Mouse (Mus musculus) embryonic facial prominence, embryonic 14.5 days (tissue): Measurements from ENCODE around the gene Hs3st6. TPM values are rescaled to one million over a fixed set of nuclear protein-coding genes. Genes with fewer than 3 reads are reported as not detected.
A peak's percentile ranks its signal among the peaks of the same experiment; 100 is the strongest.

Source experiments
- ATAC-seq: fragments of 200-750 bp; cut with Nextera tagmentation; 2 replicates; pipeline ENCODE4 v1.8.0; 2017; ENCODE audit warnings: low read depth, moderate number of reproducible peaks, moderate TSS enrichment
- DNase-seq: peaks from one replicate; pipeline ENCODE4 v3.0.0-alpha.2; 2015; ENCODE audit warnings: low spot score
- H3K27ac ChIP-seq: fragments of 300-500 bp; sonication (generic); replicated peaks from 2 replicates; pipeline ENCODE4 v1.5.1; 2014; ENCODE audit warnings: low read depth, mild to moderate bottlenecking, low read length, moderate library complexity
- H3K27me3 ChIP-seq: fragments of 300-500 bp; sonication (generic); replicated peaks from 2 replicates; pipeline ENCODE4 v1.6.1; 2014; ENCODE audit warnings: low read length; ENCODE audit not compliant: control insufficient read depth, insufficient read depth
- H3K36me3 ChIP-seq: fragments of 300-500 bp; sonication (generic); 2 replicates; pipeline ENCODE4 v1.6.1; 2014; ENCODE audit warnings: low read length, mixed read lengths; ENCODE audit not compliant: control insufficient read depth, insufficient read depth
- H3K4me1 ChIP-seq: fragments of 300-500 bp; sonication (generic); 2 replicates; pipeline ENCODE4 v1.6.1; 2014; ENCODE audit warnings: antibody characterized with exemption, low read length; ENCODE audit not compliant: control insufficient read depth, insufficient read depth
- H3K4me2 ChIP-seq: fragments of 300-500 bp; sonication (generic); 2 replicates; pipeline ENCODE4 v1.6.1; 2014; ENCODE audit warnings: low read depth, mild to moderate bottlenecking, low read length, moderate library complexity, mixed read lengths
- H3K4me3 ChIP-seq: fragments of 300-500 bp; sonication (generic); 2 replicates; pipeline ENCODE4 v1.5.1; 2014; ENCODE audit warnings: low read depth, mild to moderate bottlenecking, low read length
- H3K9ac ChIP-seq: fragments of 300-500 bp; sonication (generic); 2 replicates; pipeline ENCODE4 v1.6.1; 2014; ENCODE audit warnings: low read depth, mild to moderate bottlenecking, low read length, moderate library complexity, mixed read lengths
- H3K9me3 ChIP-seq: fragments of 300-500 bp; sonication (generic); 2 replicates; pipeline ENCODE4 v1.6.1; 2016; ENCODE audit warnings: low read length; ENCODE audit not compliant: control insufficient read depth
- WGBS: fragments of 180-500 bp; shearing (Covaris S2); extraction: QIAGEN DNeasy Blood & Tissue Kit; methylation state at CpG from one replicate; pipeline ENCODE4 v1.1.7; 2014; 5-methylcytosine and 5-hydroxymethylcytosine counted together
- polyA plus RNA-seq: library from polyadenylated mRNA; unstranded; fragments of >200 nt; fragmentation: Nextera tagmentation; extraction: Ambion mirVana; gene quantifications from 2 replicates; pipeline ENCODE4 v1.2.1, GENCODE M21; 2014

The Hs3st6 gene
- polyA plus RNA-seq, 1 experiment from 2014 or later: 10.1 TPM

- DNase-seq: no peak
- whole genome bisulfite sequencing: 76% methylated on average over 3 of the region's 3 CpGs
These were observed 8.4 kb upstream of the Hs3st6 start for GRCm38 (mm10) chr17:24744381-24744780.

GRCm38 (mm10) chr17:24745526-24746497 is 7.0 kb upstream of the Hs3st6 start:
- H3K9me3 ChIP-seq: no peaks in the 10 kb centered on the region
- H3K36me3 ChIP-seq: 0 out of 2 replicates have a peak, but pooled peaks cover 6% of the 10 kb centered on the region
- no peak overlapping the region for H3K4me2 ChIP-seq
- H3K27ac ChIP-seq: no peak overlapping the region
- no peak overlapping the region for H3K4me3 ChIP-seq
- peaks cover 9% of the 10 kb centered on the region for H3K27me3 ChIP-seq
- peaks cover 8% of the 10 kb centered on the region; the same call in 1 of the 2 replicates for H3K4me1 ChIP-seq
- DNase-seq (peak; percentile 94), ATAC-seq (peak; percentile 89)
- H3K9ac ChIP-seq: no peak overlapping the region
- 14% methylated on average over 7 of the region's 7 CpGs for WGBS

More at GRCm38 (mm10) chr17:24744381-24744780, 8.4 kb upstream of the Hs3st6 start:
- 0 out of 2 replicates have a peak, but pooled peaks cover 10% of the 10 kb centered on the region for H3K36me3 ChIP-seq
- H3K27me3 ChIP-seq: no peaks in the 10 kb centered on the region
- H3K4me2 ChIP-seq: no peak overlapping the region
- H3K4me3 ChIP-seq: no peak overlapping the region
- H3K9ac ChIP-seq: no peak overlapping the region
- no peaks in the 10 kb centered on the region for H3K9me3 ChIP-seq
- H3K4me1 ChIP-seq: peaks cover 8% of the 10 kb centered on the region; the same call in 1 of the 2 replicates
- H3K27ac ChIP-seq: no peak overlapping the region
- ATAC-seq: no peak

- peak; percentile 68 for DNase-seq
- Histone ChIP-seq H3K9me3 (no peaks in the 10 kb centered on the region), H3K4me3 (no peak overlapping the region), H3K36me3 (no peaks in the 10 kb centered on the region), H3K27me3 (peaks cover 20% of the 10 kb centered on the region), H3K27ac (peak overlapping the region; percentile 52; the same call in 1 of the 2 replicates), H3K9ac (no peak overlapping the region; the same call in 1 of the 2 replicates), H3K4me1 (peaks cover 8% of the 10 kb centered on the region; the same call in 1 of the 2 replicates), H3K4me2 (no peak overlapping the region)
- peak; percentile 56 for ATAC-seq
- WGBS: 24% methylated on average over 4 of the region's 4 CpGs
These were observed 5.8 kb upstream of the Hs3st6 start for GRCm38 (mm10) chr17:24746986-24747385.

- H3K4me1 ChIP-seq: peaks cover 29% of the 10 kb centered on the region; the same call in 1 of the 2 replicates
- H3K27me3 ChIP-seq: peaks cover 47% of the 10 kb centered on the region
- no peak overlapping the region for H3K27ac ChIP-seq
- DNase-seq (peak; percentile 47), ATAC-seq (no peak)
- no peaks in the 10 kb centered on the region for H3K36me3 ChIP-seq
- 20% methylated on average over 4 of the region's 4 CpGs for WGBS
- no peak overlapping the region for H3K9ac ChIP-seq
- peak overlapping the region; percentile 18; the same call in 1 of the 2 replicates for H3K4me2 ChIP-seq
- H3K9me3 ChIP-seq: no peaks in the 10 kb centered on the region
- H3K4me3 ChIP-seq: no peak overlapping the region
These were observed 1.3 kb upstream of the Hs3st6 start for GRCm38 (mm10) chr17:24751528-24751927.

GRCm38 (mm10) chr17:24757394-24757793 is 4.6 kb downstream of the Hs3st6 start:
- ATAC-seq: no peak
- WGBS: 85% methylated on average over 1 of the region's 1 CpGs
- Histone ChIP-seq H3K4me2 (no peak overlapping the region), H3K36me3 (no peaks in the 10 kb centered on the region), H3K27ac (no peak overlapping the region), H3K9ac (no peak overlapping the region), H3K9me3 (no peaks in the 10 kb centered on the region), H3K4me3 (no peak overlapping the region), H3K27me3 (peaks cover 26% of the 10 kb centered on the region), H3K4me1 (peaks cover 20% of the 10 kb centered on the region; the same call in 1 of the 2 replicates)
- no peak for DNase-seq

- Histone ChIP-seq H3K27me3 (no peaks in the 10 kb centered on the region), H3K36me3 (no peaks in the 10 kb centered on the region), H3K9ac (no peak overlapping the region), H3K9me3 (no peaks in the 10 kb centered on the region), H3K27ac (peak overlapping the region; percentile 39; the same call in 1 of the 2 replicates), H3K4me1 (peaks cover 26% of the 10 kb centered on the region), H3K4me3 (no peak overlapping the region), H3K4me2 (no peak overlapping the region)
- 21% methylated on average over 5 of the region's 5 CpGs for WGBS
- peak; percentile 53; the same call in 1 of the 2 replicates for ATAC-seq
- peak; percentile 67 for DNase-seq
These were observed 8.3 kb downstream of the Hs3st6 start for GRCm38 (mm10) chr17:24761121-24761520.

GRCm38 (mm10) chr17:24765016-24765905 is 12.5 kb downstream of the Hs3st6 start:
- DNase-seq (peak; percentile 87), ATAC-seq (peak; percentile 75)
- Histone ChIP-seq H3K9me3 (no peaks in the 10 kb centered on the region), H3K4me3 (no peak overlapping the region), H3K4me2 (peak overlapping the region; percentile 30), H3K4me1 (peaks cover 28% of the 10 kb centered on the region), H3K9ac (peak overlapping the region; percentile 51), H3K27me3 (no peaks in the 10 kb centered on the region), H3K27ac (peak overlapping the region; percentile 80), H3K36me3 (no peaks in the 10 kb centered on the region)
- 33% methylated on average over 20 of the region's 22 CpGs for WGBS

- Histone ChIP-seq H3K4me1 (peaks cover 26% of the 10 kb centered on the region), H3K4me2 (no peak overlapping the region), H3K9me3 (no peaks in the 10 kb centered on the region), H3K9ac (no peak overlapping the region), H3K36me3 (no peaks in the 10 kb centered on the region), H3K27ac (no peak overlapping the region; the same call in 1 of the 2 replicates), H3K27me3 (no peaks in the 10 kb centered on the region), H3K4me3 (no peak overlapping the region)
- DNase-seq (peak; percentile 32), ATAC-seq (no peak; the same call in 1 of the 2 replicates)
- 21% methylated on average over 12 of the region's 12 CpGs for WGBS
These were observed 13.6 kb downstream of the Hs3st6 start for GRCm38 (mm10) chr17:24766266-24766875.
